Mouse (Mus musculus): ENCODE data around the gene Ptprd. TPM values are rescaled to one million over a fixed set of nuclear protein-coding genes. Genes with fewer than 3 reads are reported as not detected.

Gene Ptprd
- polyA plus RNA-seq, 1 experiment from 2014 or later: 31.2 TPM

DNA sequence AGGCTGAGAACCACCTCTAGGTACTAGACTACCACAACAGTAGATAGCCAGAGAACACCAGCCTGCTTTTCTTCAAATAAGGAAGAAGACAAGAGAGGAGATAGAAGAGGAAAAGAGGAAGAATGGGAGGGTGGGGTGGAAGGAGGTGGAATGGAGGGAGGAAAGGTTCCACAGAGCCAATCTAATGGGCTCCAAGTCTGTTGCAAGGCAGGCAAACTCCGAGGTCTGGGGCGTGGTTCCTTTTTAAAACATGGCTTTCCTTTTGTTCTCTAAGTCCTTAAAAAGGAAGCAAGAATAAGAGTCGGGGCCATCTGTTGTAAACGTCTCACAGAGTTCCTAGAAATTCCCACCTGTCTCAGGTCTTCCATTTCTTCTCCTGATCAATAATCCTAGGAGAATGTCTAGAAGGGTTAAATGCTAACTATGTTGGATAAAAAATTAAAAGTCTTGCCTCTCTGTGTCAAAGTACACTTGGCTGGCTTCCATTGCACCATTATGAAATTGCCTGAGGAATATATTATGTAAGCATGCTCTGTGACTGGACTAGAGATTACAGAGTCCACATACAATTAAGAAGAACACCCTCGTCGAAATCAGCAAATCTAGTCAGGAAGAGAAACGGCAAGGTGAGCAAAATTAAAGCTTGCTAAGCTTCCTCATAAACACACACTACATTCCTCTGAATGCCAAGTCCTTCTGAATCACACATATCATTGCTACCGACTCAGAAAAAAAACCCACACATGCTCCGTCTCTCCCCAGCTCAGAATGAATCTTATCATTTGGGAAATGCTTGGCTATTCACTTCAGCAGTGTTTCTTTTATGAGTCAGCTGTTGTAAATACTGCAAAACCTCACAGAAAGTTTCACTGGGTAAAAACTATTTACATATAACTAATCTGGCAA is 1787.2 kb downstream of the Ptprd start:
- Histone ChIP-seq H3K36me3 (no peaks in the 10 kb centered on the region), H3K9ac (no peak overlapping the region), H3K4me1 (no peaks in the 10 kb centered on the region), H3K4me2 (no peak overlapping the region), H3K27ac (no peak overlapping the region), H3K27me3 (no peaks in the 10 kb centered on the region), H3K4me3 (no peak overlapping the region), H3K9me3 (no peaks in the 10 kb centered on the region)
- 54% methylated on average over 9 of the region's 9 CpGs for WGBS
- no peak for ATAC-seq (ENCODE audit: insufficient number of reproducible peaks, low FRiP score, low TSS enrichment, low read depth)

DNA sequence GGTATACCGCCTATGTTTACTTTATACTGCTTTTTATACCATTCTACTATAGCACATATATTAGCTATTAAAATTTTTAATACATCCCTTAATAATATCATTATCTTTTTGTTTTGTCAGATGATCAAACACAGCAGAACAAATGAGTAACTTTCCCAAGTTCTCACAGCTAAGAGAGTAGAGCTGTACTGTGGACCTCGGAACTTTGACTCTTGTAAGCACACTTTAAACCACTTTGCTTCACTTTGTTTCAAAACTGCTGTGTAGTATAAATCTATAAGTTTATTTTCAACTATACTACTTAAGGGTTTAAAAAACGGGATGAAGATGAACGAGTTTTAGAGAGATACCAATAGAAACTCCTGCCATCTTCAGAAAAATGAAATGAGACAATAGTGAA is 1789.6 kb downstream of the Ptprd start:
- ATAC-seq (ENCODE audit: insufficient number of reproducible peaks, low FRiP score, low TSS enrichment, low read depth): no peak
- Histone ChIP-seq H3K27me3 (no peaks in the 10 kb centered on the region), H3K9ac (no peak overlapping the region), H3K27ac (no peak overlapping the region), H3K9me3 (no peaks in the 10 kb centered on the region), H3K36me3 (no peaks in the 10 kb centered on the region), H3K4me1 (no peaks in the 10 kb centered on the region), H3K4me3 (no peak overlapping the region), H3K4me2 (no peak overlapping the region)
- WGBS: 93% methylated on average over 4 of the region's 4 CpGs

DNA sequence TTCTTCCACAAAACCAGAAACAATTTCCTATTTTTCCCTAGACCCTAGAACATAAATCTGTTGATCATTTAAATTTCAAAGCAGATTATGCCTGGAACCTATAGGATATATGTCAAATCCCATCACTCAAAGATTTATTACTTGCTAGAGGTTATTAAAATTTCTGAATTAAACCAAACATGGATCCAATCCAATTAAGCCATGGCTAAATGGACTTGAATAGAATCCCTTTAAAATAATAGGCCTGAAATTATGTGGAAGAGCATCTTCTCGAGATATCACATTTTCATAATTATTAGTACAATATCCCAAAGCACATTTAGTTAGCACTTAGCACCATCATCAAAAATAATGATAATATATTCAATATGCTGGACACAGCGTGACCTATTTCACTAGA is 1792.1 kb downstream of the Ptprd start:
- 74% methylated on average over 2 of the region's 2 CpGs for WGBS

DNA sequence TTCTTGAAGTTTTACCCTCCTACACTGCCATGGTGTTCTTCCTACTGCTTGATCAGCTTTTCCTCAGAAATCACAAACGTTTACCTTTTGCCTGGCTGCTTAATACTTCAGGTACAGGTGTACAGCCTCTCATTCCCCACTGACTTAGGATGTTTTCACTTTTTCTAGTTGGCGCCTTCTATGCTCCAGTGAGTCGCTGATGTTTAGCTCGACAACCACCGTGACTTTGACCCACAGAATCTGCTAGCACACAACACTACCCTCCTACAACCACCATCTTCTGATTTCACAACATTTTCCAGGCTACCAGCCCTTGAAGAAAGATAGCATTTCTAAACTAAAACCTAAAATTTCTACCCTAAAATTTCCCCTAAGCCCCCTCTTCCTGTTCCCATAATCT is 1794.1 kb downstream of the Ptprd start:
- H3K36me3 ChIP-seq: no peaks in the 10 kb centered on the region
- no peaks in the 10 kb centered on the region for H3K4me1 ChIP-seq
- H3K4me3 ChIP-seq: no peak overlapping the region
- no peak overlapping the region for H3K4me2 ChIP-seq
- ATAC-seq (ENCODE audit: insufficient number of reproducible peaks, low FRiP score, low TSS enrichment, low read depth): no peak
- H3K9me3 ChIP-seq: no peaks in the 10 kb centered on the region
- H3K9ac ChIP-seq: no peak overlapping the region
- H3K27ac ChIP-seq: no peak overlapping the region
- H3K27me3 ChIP-seq: no peaks in the 10 kb centered on the region
- WGBS: 96% methylated on average over 5 of the region's 5 CpGs

More for the DNA sequence above, 1792.1 kb downstream of the Ptprd start:
- Histone ChIP-seq H3K4me2 (no peak overlapping the region), H3K9me3 (no peaks in the 10 kb centered on the region), H3K4me1 (no peaks in the 10 kb centered on the region), H3K9ac (no peak overlapping the region), H3K27me3 (no peaks in the 10 kb centered on the region), H3K36me3 (no peaks in the 10 kb centered on the region), H3K27ac (no peak overlapping the region), H3K4me3 (no peak overlapping the region)
- no peak for ATAC-seq (ENCODE audit: insufficient number of reproducible peaks, low FRiP score, low TSS enrichment, low read depth)

DNA sequence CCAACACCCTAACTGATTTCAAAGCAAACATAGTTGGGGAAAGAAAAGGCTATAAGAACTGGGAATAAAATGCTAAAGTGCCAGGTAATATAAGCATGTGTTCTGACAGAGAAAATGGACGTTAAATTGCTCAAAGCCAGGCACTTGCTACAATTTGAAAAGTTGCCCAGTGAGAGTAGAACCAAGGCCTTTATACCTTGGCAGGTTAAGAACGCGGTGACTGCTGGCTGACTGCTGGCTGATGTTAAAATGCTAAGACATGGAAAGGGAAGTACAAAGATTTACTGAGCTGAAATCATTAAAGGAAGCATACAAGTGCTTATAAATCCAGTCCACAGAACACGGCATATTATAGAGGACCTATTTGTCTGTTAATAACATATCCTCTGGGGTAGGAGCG is 1796.1 kb downstream of the Ptprd start:
- no peak overlapping the region for H3K4me2 ChIP-seq
- ATAC-seq (ENCODE audit: insufficient number of reproducible peaks, low FRiP score, low TSS enrichment, low read depth): no peak
- 42% methylated on average over 5 of the region's 5 CpGs for WGBS
- H3K27ac ChIP-seq: no peak overlapping the region
- no peak overlapping the region for H3K9ac ChIP-seq
- H3K27me3 ChIP-seq: no peaks in the 10 kb centered on the region
- no peaks in the 10 kb centered on the region for H3K9me3 ChIP-seq
- H3K4me1 ChIP-seq: no peaks in the 10 kb centered on the region
- no peaks in the 10 kb centered on the region for H3K36me3 ChIP-seq
- no peak overlapping the region for H3K4me3 ChIP-seq

DNA sequence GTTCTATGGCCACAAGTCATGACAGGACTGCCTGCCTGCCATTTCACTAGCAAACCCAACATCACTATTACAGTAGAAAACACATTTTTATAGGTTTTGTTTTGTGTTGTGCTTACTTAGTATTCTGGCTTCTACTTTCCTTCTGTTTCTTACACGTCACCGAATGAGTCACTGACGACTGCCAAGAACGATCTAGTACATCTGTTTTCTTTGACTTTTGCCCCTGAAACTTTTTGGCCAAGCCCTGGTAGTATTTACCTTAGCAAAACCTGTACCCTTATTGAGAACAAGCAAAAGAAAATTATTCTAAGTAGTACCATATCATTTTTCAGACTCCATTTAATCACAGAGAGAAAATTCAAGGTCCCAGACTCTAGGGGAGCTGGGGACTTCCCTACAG is 1797.2 kb downstream of the Ptprd start:
- Histone ChIP-seq H3K27me3 (no peaks in the 10 kb centered on the region), H3K9ac (no peak overlapping the region), H3K4me1 (no peaks in the 10 kb centered on the region), H3K9me3 (no peaks in the 10 kb centered on the region), H3K27ac (no peak overlapping the region), H3K4me2 (no peak overlapping the region), H3K36me3 (no peaks in the 10 kb centered on the region), H3K4me3 (no peak overlapping the region)
- WGBS: 70% methylated on average over 4 of the region's 4 CpGs
- no peak for ATAC-seq (ENCODE audit: insufficient number of reproducible peaks, low FRiP score, low TSS enrichment, low read depth)

DNA sequence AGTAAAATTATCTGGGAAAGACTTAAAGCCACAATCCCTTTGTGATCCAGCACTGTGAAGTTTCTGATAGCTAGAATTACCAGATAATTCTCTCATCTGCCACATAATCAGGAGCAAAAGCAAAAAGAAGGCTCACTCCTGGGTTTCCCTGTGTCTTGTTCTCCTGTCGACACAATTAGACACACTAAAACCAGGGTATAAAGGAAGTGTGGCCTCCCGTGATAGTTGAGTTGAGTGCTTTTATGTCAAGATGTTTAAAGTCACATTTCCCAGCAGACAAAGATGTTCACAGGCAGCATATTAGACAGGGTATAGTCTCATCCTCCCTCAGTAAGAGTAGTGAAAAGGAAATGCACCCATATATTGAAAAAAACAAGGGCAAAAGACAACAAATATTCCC is 1801.7 kb downstream of the Ptprd start:
- no peaks in the 10 kb centered on the region for H3K36me3 ChIP-seq
- no peak for ATAC-seq (ENCODE audit: insufficient number of reproducible peaks, low FRiP score, low TSS enrichment, low read depth)
- H3K9me3 ChIP-seq: no peaks in the 10 kb centered on the region

DNA sequence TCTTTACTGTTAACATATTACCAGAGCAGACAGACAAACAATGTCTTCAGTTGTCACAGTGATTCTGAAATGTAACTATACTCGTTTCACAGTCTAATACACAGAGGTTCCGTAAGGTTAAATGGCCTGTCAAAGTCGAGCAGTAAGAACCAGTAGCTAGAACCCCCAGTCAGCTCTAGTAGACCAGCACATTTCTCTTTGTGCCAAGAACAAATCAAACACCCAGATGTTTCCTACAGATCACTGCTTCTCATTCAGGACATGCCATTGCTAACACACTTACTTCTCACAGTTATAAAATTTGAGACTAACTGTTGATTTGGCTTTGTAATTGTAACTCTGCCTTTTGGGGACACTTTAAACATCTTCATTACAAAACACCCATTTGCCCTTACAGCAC is 1802.6 kb downstream of the Ptprd start:
- 54% methylated on average over 3 of the region's 3 CpGs for whole genome bisulfite sequencing
- H3K9ac ChIP-seq: no peak overlapping the region
- H3K4me3 ChIP-seq: no peak overlapping the region
- no peaks in the 10 kb centered on the region for H3K27me3 ChIP-seq
- H3K36me3 ChIP-seq: no peaks in the 10 kb centered on the region
- no peak overlapping the region for H3K4me2 ChIP-seq
- no peak overlapping the region for H3K27ac ChIP-seq
- ATAC-seq (ENCODE audit: insufficient number of reproducible peaks, low FRiP score, low TSS enrichment, low read depth): no peak
- no peaks in the 10 kb centered on the region for H3K4me1 ChIP-seq
- no peaks in the 10 kb centered on the region for H3K9me3 ChIP-seq

More for the DNA sequence above, 1801.7 kb downstream of the Ptprd start:
- H3K9ac ChIP-seq: no peak overlapping the region
- H3K4me1 ChIP-seq: no peaks in the 10 kb centered on the region
- H3K4me3 ChIP-seq: no peak overlapping the region
- 39% methylated on average over 2 of the region's 2 CpGs for WGBS
- no peak overlapping the region for H3K27ac ChIP-seq
- no peaks in the 10 kb centered on the region for H3K27me3 ChIP-seq
- no peak overlapping the region for H3K4me2 ChIP-seq

DNA sequence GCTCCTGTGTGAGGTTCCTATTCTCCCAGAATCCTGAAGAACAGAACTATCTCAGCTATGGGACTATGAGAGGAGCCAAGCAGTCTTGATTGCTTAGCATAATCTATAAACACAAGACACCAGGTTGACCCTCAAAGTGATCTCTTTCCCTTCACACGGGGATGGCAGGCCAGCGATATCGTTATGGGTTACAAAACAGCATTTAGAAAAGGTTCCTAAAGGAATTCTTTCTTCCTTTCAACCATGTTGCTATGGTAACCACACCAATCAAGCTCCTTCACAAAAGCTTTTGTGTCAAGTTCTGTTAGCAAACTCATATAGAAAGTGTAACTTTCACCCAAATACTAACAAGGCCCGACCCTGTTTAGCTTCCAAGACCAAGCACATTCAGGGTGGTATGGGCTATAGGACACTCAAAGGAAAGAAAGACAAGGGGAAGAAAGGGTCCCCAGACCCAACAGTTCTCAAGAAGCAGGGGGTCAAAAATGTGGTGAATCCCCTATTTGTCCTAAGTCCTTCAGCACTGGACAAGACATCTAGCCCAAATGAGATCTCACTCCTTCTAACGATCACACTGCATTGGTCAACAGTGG is 1805.8 kb downstream of the Ptprd start:
- Histone ChIP-seq H3K27me3 (no peaks in the 10 kb centered on the region), H3K36me3 (no peaks in the 10 kb centered on the region), H3K4me3 (no peak overlapping the region), H3K4me2 (no peak overlapping the region), H3K9ac (no peak overlapping the region), H3K9me3 (no peaks in the 10 kb centered on the region), H3K4me1 (no peaks in the 10 kb centered on the region), H3K27ac (no peak overlapping the region)
- no peak for ATAC-seq (ENCODE audit: insufficient number of reproducible peaks, low FRiP score, low TSS enrichment, low read depth)
- 64% methylated on average over 5 of the region's 5 CpGs for WGBS

DNA sequence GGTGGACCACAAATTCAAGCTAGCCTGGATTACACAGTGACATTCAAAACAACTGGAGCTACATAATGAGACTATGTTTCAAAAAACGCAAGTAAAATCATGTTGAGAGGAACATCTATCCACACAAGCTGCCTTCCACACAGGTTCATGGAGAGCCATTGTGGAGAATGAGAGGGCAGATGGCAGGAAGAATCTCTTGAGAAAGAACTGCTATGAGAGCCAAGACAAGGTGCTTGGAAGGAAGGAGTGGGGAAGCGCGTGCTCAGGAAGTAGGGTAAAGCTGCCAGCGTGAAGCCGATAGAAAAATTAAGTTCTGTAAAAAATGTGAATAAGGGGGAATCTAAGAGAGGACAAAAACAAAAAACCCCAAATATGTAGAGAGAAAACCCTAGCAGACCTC is 1808.5 kb downstream of the Ptprd start:
- no peak for ATAC-seq (ENCODE audit: insufficient number of reproducible peaks, low FRiP score, low TSS enrichment, low read depth)
- no peaks in the 10 kb centered on the region for H3K36me3 ChIP-seq
- no peaks in the 10 kb centered on the region for H3K4me1 ChIP-seq
- no peak overlapping the region for H3K4me2 ChIP-seq
- H3K27ac ChIP-seq: no peak overlapping the region
- no peak overlapping the region for H3K4me3 ChIP-seq
- no peaks in the 10 kb centered on the region for H3K9me3 ChIP-seq
- no peaks in the 10 kb centered on the region for H3K27me3 ChIP-seq
- H3K9ac ChIP-seq: no peak overlapping the region
- 90% methylated on average over 5 of the region's 5 CpGs for WGBS

DNA sequence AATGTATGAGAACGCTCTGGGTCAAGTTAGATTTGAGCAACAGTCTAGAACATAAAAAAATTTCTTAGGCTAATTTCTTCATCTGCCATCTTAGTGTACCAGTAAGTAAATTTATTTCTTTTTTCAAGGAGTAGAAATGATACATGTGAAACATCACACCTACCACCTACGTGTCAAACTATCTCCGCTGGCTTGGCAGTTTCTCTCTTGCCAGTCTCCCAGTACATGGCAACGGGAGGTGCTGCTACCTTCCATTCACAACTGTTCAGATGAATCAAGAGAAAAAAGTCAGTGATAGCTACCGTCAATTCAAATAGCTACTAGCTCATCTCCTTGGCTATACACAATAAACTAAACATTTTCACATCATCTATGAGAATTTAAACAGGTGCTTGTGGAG is 1823.9 kb downstream of the Ptprd start:
- no peak overlapping the region for H3K4me3 ChIP-seq
- no peaks in the 10 kb centered on the region for H3K4me1 ChIP-seq
- no peaks in the 10 kb centered on the region for H3K9me3 ChIP-seq
- 83% methylated on average over 5 of the region's 5 CpGs for WGBS
- H3K27me3 ChIP-seq: no peaks in the 10 kb centered on the region
- no peak overlapping the region for H3K4me2 ChIP-seq
- no peak overlapping the region for H3K27ac ChIP-seq
- no peak for ATAC-seq (ENCODE audit: insufficient number of reproducible peaks, low FRiP score, low TSS enrichment, low read depth)
- no peaks in the 10 kb centered on the region for H3K36me3 ChIP-seq
- no peak overlapping the region for H3K9ac ChIP-seq

DNA sequence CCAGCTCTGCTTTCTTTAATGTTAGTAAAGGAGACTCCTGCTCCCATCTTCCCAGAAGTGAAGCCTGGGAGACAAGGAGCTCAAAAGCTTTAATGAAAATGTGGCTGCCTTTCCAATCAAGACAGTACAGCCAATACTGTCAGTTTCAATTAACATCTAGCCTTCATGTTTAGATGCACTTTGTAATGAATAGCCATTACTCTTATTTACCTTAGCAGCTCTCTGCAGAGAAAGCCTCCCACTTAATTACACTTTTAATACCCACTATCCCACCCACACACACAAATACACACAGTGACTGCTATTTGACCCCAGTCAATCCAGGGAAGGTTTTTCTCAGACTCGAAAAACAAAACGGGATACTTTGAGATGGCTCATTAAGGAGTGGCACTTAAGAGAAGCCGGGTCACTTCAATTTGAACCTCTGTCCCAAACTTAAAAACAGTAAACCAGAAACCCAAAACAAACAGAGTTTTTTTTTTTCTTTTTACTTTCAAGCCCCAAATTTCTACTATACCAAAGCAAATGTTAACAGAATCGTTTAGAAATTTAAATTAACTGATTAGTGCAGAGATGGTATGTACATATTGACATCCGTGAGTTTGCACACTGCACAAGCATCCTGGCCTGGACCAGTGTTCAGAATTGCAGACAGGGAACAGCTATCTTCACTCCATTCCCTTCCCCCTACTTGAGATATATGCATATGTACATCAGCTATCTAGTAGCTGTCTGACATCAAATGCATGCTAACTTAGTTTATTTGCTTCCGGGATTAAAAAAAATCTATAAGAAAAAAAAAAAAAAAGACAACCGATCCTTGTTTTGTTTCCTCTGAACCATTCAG is 1824.6 kb downstream of the Ptprd start:
- no peaks in the 10 kb centered on the region for H3K36me3 ChIP-seq
- H3K9ac ChIP-seq: no peak overlapping the region
- ATAC-seq (ENCODE audit: insufficient number of reproducible peaks, low FRiP score, low TSS enrichment, low read depth): no peak

More for the DNA sequence above, 1824.6 kb downstream of the Ptprd start:
- no peaks in the 10 kb centered on the region for H3K27me3 ChIP-seq
- H3K27ac ChIP-seq: no peak overlapping the region
- H3K4me1 ChIP-seq: no peaks in the 10 kb centered on the region
- no peak overlapping the region for H3K4me2 ChIP-seq
- no peaks in the 10 kb centered on the region for H3K9me3 ChIP-seq
- WGBS: 53% methylated on average over 7 of the region's 7 CpGs
- H3K4me3 ChIP-seq: no peak overlapping the region
